Mouse (Mus musculus): ENCODE measurements at regions not wholly inside any gene's neighbourhood (a gene's known extent, or its start where the extent isn't known, plus 50 kb on each side); places are given as distances from the start of the nearest gene placed in this dataset.
"Not testable (repeated sequence)": the region's sequence is repeated elsewhere in the genome, so short reads cannot be mapped to it uniquely, and the experiment has no call there.

GRCm38 (mm10) chr8:89938836-89939235 is 409.3 kb downstream of the Tox3 start:
- no peaks in the 10 kb centered on the region for H3K4me1 ChIP-seq (ENCODE audit: control insufficient read depth, insufficient read depth, low read length)
- TF ChIP-seq POLR2A (IDR thresholded peaks at IDR 0.05; ENCODE audit: borderline replicate concordance, low read depth, low read length): no peak
- no peak for TF ChIP-seq CTCF (IDR thresholded peaks at IDR 0.05; ENCODE audit: low read depth, low read length)

GRCm38 (mm10) chr8:89934521-89934920 is 413.6 kb downstream of the Tox3 start:
- TF ChIP-seq CTCF (IDR thresholded peaks at IDR 0.05; ENCODE audit: low read depth, low read length): no peak
- no peak for TF ChIP-seq POLR2A (IDR thresholded peaks at IDR 0.05; ENCODE audit: borderline replicate concordance, low read depth, low read length)

More at GRCm38 (mm10) chr8:89938836-89939235, 409.3 kb downstream of the Tox3 start:
- no peak overlapping the region for H3K27ac ChIP-seq (ENCODE audit: insufficient read depth, low read depth, low read length)
- no peak overlapping the region for H3K4me3 ChIP-seq (ENCODE audit: insufficient read depth, low read length)

DNA sequence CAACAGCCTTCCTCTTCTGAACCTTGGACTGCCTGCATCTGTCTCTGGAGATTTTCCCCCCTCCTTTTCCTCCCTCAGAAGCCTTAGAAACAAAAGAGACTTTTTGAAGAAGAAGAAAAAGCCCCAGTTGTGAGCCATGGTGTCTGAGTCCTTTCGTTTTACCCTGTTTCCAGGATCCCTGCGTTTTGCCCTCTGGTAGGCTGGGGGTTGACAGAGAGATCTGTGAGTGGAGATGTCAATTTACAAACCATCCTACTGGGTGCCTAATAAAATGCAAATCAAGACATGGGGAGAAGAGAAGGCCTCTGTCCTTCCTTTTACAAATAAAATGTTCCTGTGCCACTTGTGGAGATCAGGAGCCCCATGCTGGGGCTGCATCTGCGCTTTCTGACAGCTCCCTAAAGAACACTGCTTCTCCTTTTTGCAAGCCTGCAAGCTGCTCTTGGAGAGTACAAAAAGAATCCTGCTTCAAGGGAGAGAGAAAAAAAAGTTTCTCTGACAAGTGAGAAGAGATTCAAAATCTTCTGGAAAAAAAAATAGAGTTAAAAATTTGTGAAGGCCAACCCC is 421.4 kb downstream of the Tox3 start:
- Histone ChIP-seq H3K4me3 (ENCODE audit: insufficient read depth, low read length) (no peak overlapping the region), H3K27ac (ENCODE audit: insufficient read depth, low read depth, low read length) (no peak overlapping the region), H3K4me1 (ENCODE audit: control insufficient read depth, insufficient read depth, low read length) (no peaks in the 10 kb centered on the region)
- TF ChIP-seq CTCF (IDR thresholded peaks at IDR 0.05; ENCODE audit: low read depth, low read length): no peak
- no peak for TF ChIP-seq POLR2A (IDR thresholded peaks at IDR 0.05; ENCODE audit: borderline replicate concordance, low read depth, low read length)

More at GRCm38 (mm10) chr8:89934521-89934920, 413.6 kb downstream of the Tox3 start:
- H3K4me1 ChIP-seq (ENCODE audit: control insufficient read depth, insufficient read depth, low read length): no peaks in the 10 kb centered on the region
- no peak overlapping the region for H3K4me3 ChIP-seq (ENCODE audit: insufficient read depth, low read length)
- H3K27ac ChIP-seq (ENCODE audit: insufficient read depth, low read depth, low read length): no peak overlapping the region

- not testable (repeated sequence) for H3K27ac ChIP-seq (ENCODE audit: insufficient read depth, low read depth, low read length); H3K4me1 ChIP-seq (ENCODE audit: control insufficient read depth, insufficient read depth, low read length); H3K4me3 ChIP-seq (ENCODE audit: insufficient read depth, low read length)
These were observed 423.4 kb downstream of the Tox3 start for GRCm38 (mm10) chr8:89924697-89925096.

DNA sequence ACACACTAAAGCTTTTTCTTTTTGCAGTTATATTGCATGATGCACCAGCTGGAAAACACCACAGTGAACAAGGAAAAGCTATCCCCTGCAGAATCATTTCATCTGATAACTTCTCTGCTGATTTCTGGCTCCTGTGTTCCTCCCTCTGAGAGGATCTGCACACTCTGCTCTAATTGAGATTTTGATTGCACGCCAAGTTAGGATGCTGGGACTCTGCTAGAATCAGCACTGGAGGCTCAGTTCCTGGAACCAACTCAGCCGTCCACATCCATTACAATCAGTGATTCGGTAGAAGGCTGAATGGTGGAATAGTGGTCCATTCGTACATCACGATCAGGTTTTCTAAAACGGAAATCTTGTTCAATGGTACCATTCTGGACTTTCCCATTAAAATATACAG is 434.1 kb downstream of the Tox3 start:
- Histone ChIP-seq H3K4me3 (ENCODE audit: insufficient read depth, low read length) (no peak overlapping the region), H3K4me1 (ENCODE audit: control insufficient read depth, insufficient read depth, low read length) (no peaks in the 10 kb centered on the region)
- TF ChIP-seq CTCF (IDR thresholded peaks at IDR 0.05; ENCODE audit: low read depth, low read length) (no peak), POLR2A (IDR thresholded peaks at IDR 0.05; ENCODE audit: borderline replicate concordance, low read depth, low read length) (no peak)

DNA sequence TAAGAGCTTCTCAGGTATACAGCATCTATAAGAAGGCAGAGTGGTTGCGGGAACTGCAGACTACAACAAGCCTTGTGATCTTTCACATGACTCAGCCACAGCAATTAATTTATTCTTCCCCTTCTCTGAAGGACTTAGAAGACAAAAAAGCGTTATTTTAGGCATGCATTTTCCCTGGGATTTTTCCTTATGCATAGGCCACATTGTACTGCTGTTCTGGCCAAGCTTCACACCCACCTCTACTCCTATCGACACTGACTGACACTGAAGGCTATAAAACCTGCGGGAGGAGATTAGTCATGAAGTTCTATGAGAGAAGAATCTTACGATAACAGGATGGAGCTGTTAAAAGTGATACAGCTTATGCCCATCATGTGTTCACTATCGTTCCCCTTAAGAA is 441.9 kb downstream of the Tox3 start:
- H3K4me3 ChIP-seq (ENCODE audit: insufficient read depth, low read length): no peak overlapping the region
- no peak for TF ChIP-seq POLR2A (IDR thresholded peaks at IDR 0.05; ENCODE audit: borderline replicate concordance, low read depth, low read length)
- TF ChIP-seq CTCF (IDR thresholded peaks at IDR 0.05; ENCODE audit: low read depth, low read length): no peak
- H3K4me1 ChIP-seq (ENCODE audit: control insufficient read depth, insufficient read depth, low read length): no peaks in the 10 kb centered on the region
- no peak overlapping the region for H3K27ac ChIP-seq (ENCODE audit: insufficient read depth, low read depth, low read length)

More for the DNA sequence above, 434.1 kb downstream of the Tox3 start:
- H3K27ac ChIP-seq (ENCODE audit: insufficient read depth, low read depth, low read length): no peak overlapping the region

- H3K4me3 ChIP-seq (ENCODE audit: insufficient read depth, low read length): no peak overlapping the region
- H3K4me1 ChIP-seq (ENCODE audit: control insufficient read depth, insufficient read depth, low read length): no peaks in the 10 kb centered on the region
- no peak overlapping the region for H3K27ac ChIP-seq (ENCODE audit: insufficient read depth, low read depth, low read length)
- TF ChIP-seq CTCF (IDR thresholded peaks at IDR 0.05; ENCODE audit: low read depth, low read length): no peak
These were observed 442.6 kb downstream of the Tox3 start for GRCm38 (mm10) chr8:89905588-89905987.

GRCm38 (mm10) chr8:89903346-89903745 is 444.8 kb downstream of the Tox3 start:
- Histone ChIP-seq H3K4me1 (ENCODE audit: control insufficient read depth, insufficient read depth, low read length) (no peaks in the 10 kb centered on the region), H3K4me3 (ENCODE audit: insufficient read depth, low read length) (no peak overlapping the region), H3K27ac (ENCODE audit: insufficient read depth, low read depth, low read length) (no peak overlapping the region)
- TF ChIP-seq CTCF (IDR thresholded peaks at IDR 0.05; ENCODE audit: low read depth, low read length) (no peak), POLR2A (IDR thresholded peaks at IDR 0.05; ENCODE audit: borderline replicate concordance, low read depth, low read length) (no peak)

GRCm38 (mm10) chr8:89872768-89873167 is 475.4 kb downstream of the Tox3 start:
- Histone ChIP-seq H3K4me1 (ENCODE audit: control insufficient read depth, insufficient read depth, low read length) (no peaks in the 10 kb centered on the region), H3K4me3 (ENCODE audit: insufficient read depth, low read length) (no peak overlapping the region), H3K27ac (ENCODE audit: insufficient read depth, low read depth, low read length) (no peak overlapping the region)
- TF ChIP-seq POLR2A (IDR thresholded peaks at IDR 0.05; ENCODE audit: borderline replicate concordance, low read depth, low read length) (no peak), CTCF (IDR thresholded peaks at IDR 0.05; ENCODE audit: low read depth, low read length) (no peak)

- H3K4me1 ChIP-seq (ENCODE audit: control insufficient read depth, insufficient read depth, low read length): no peaks in the 10 kb centered on the region
- H3K27ac ChIP-seq (ENCODE audit: insufficient read depth, low read depth, low read length): no peak overlapping the region
- no peak for TF ChIP-seq CTCF (IDR thresholded peaks at IDR 0.05; ENCODE audit: low read depth, low read length)
- TF ChIP-seq POLR2A (IDR thresholded peaks at IDR 0.05; ENCODE audit: borderline replicate concordance, low read depth, low read length): no peak
- H3K4me3 ChIP-seq (ENCODE audit: insufficient read depth, low read length): no peak overlapping the region
These were observed 476.2 kb downstream of the Tox3 start for GRCm38 (mm10) chr8:89871966-89872365.

DNA sequence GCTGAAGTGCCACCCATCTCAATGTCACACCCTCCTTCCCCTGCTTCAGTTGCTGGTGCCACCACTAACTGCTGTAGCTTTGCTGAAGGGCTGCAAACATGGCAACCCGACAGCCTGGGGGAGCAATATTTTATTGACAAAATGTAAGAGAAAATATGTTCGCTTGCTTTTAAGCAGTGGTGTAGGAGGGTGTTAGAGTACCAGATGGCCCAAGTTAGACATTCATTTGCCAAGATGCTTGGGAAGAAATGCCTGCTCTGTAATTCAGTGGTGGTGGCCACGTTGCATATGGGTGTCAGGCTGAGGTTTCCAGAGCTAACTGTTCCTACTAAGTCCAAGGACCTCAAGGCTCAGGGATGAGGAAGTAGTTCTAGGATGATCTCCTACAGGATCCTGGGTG is 488.3 kb downstream of the Tox3 start:
- Histone ChIP-seq H3K4me1 (ENCODE audit: control insufficient read depth, insufficient read depth, low read length) (no peaks in the 10 kb centered on the region), H3K27ac (ENCODE audit: insufficient read depth, low read depth, low read length) (no peak overlapping the region), H3K4me3 (ENCODE audit: insufficient read depth, low read length) (no peak overlapping the region)
- TF ChIP-seq CTCF (IDR thresholded peaks at IDR 0.05; ENCODE audit: low read depth, low read length) (no peak), POLR2A (IDR thresholded peaks at IDR 0.05; ENCODE audit: borderline replicate concordance, low read depth, low read length) (no peak)
